Mouse (Mus musculus) liver, embryonic 15.5 days (tissue): ENCODE results near the gene Hpse2. TPM values are rescaled to one million over a fixed set of nuclear protein-coding genes. Genes with fewer than 3 reads are reported as not detected.
A peak's percentile ranks its signal among the peaks of the same experiment; 100 is the strongest.

Source experiments
- ATAC-seq: fragments of 200-750 bp; cut with Nextera tagmentation; 2 replicates; pipeline ENCODE4 v1.8.0; 2017; ENCODE audit warnings: moderate number of reproducible peaks, mild to moderate bottlenecking, moderate library complexity; ENCODE audit not compliant: insufficient read depth
- H3K27ac ChIP-seq: fragments of 300-500 bp; sonication (generic); replicated peaks from 2 replicates; pipeline ENCODE4 v1.5.1; 2015; ENCODE audit warnings: mild to moderate bottlenecking, inconsistent platforms
- H3K27me3 ChIP-seq: fragments of 300-500 bp; sonication (generic); 2 replicates; pipeline ENCODE4 v1.6.1; 2015; ENCODE audit warnings: mild to moderate bottlenecking, inconsistent platforms
- H3K36me3 ChIP-seq: fragments of 300-500 bp; sonication (generic); replicated peaks from 2 replicates; pipeline ENCODE4 v1.6.1; 2015; ENCODE audit warnings: moderate library complexity, mild to moderate bottlenecking, inconsistent platforms
- H3K4me1 ChIP-seq: fragments of 300-500 bp; sonication (generic); replicated peaks from 2 replicates; pipeline ENCODE4 v1.6.1; 2015; ENCODE audit warnings: inconsistent platforms
- H3K4me2 ChIP-seq: fragments of 300-500 bp; sonication (generic); 2 replicates; pipeline ENCODE4 v1.6.1; 2015; ENCODE audit warnings: moderate library complexity, mild to moderate bottlenecking, inconsistent platforms
- H3K4me3 ChIP-seq: fragments of 300-500 bp; sonication (generic); replicated peaks from 2 replicates; pipeline ENCODE4 v1.5.1; 2015; ENCODE audit warnings: mild to moderate bottlenecking, inconsistent platforms
- H3K9ac ChIP-seq: fragments of 300-500 bp; sonication (generic); 2 replicates; pipeline ENCODE4 v1.6.1; 2015; ENCODE audit warnings: moderate library complexity, mild to moderate bottlenecking, inconsistent platforms
- H3K9me3 ChIP-seq: fragments of 300-500 bp; sonication (generic); replicated peaks from 2 replicates; pipeline ENCODE4 v1.6.1; 2016; ENCODE audit warnings: inconsistent platforms
- WGBS: fragments of 180-500 bp; shearing (Covaris S2); methylation state at CpG from one replicate; pipeline ENCODE4 v1.1.7; 2015; ENCODE audit warnings: mixed read lengths; ENCODE audit not compliant: insufficient replicate concordance; 5-methylcytosine and 5-hydroxymethylcytosine counted together
- polyA plus RNA-seq: library from polyadenylated mRNA; unstranded; fragments of >200 nt; fragmentation: Nextera tagmentation; extraction: Ambion mirVana; gene quantifications from 2 replicates; pipeline ENCODE4 v1.2.1, GENCODE M21; 2015

Hpse2 gene
- not detected in 2 replicates for polyA plus RNA-seq

DNA sequence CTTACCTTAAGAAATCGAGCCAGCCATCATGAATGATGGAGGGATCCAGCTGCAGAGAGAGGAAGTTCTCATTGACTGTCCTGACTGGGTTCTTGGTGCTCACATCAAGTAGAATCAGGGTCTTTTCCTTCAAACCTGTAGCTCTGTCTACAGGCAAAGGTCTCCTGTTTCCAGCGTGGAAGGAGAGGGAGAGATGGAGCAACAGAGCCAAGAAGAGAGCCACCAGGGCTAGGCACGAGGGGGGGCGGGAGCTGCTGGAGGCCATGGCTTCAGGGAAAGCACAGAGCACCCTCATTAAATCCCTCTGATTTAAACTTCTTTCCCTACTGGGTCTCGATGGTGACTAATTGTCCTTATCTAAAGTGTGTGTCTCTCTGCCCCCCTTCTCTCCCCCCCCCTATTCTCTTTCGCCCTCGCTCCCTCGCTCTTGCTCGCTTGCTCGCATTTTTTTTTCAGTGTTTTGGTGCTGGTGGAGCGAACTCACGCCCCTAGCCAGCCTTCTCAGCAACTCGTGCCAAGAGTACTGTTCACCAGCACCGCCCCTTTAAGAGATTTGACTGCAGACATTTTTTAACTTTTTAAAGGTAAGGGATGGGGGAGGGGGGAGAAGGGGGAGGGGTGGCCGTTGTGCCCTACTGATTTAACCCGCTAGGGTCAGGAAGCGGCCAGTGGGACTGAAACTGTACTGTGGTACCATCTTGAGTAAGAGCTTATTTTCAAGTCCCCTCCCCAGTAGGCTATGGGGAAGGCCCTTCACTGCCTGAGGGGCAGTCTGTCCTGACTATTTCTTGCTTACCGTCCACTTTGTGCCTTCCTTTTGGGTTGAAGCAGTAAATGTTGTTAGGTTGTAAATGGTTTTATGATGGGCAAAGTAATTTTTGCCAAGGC is at the start of gene Hpse2:
TSS of gene Hpse2 (minus strand) at position 339 of the 888 bp plus-strand sequence.
- H3K4me3 ChIP-seq = no peak within 1 kb of the TSS
- H3K4me1 ChIP-seq = no peaks in the 10 kb centered on the region
- no peaks in the 10 kb centered on the region for H3K36me3 ChIP-seq
- H3K27me3 ChIP-seq = peaks cover 67% of the 10 kb centered on the region
- no peaks in the 10 kb centered on the region for H3K9me3 ChIP-seq
- no peak within 1 kb of the TSS for H3K27ac ChIP-seq
- H3K9ac ChIP-seq = no peak within 1 kb of the TSS
- no peak within 1 kb of the TSS for H3K4me2 ChIP-seq
- ATAC-seq = no peak
- 6% methylated on average over 18 of the region's 18 CpGs for WGBS

DNA sequence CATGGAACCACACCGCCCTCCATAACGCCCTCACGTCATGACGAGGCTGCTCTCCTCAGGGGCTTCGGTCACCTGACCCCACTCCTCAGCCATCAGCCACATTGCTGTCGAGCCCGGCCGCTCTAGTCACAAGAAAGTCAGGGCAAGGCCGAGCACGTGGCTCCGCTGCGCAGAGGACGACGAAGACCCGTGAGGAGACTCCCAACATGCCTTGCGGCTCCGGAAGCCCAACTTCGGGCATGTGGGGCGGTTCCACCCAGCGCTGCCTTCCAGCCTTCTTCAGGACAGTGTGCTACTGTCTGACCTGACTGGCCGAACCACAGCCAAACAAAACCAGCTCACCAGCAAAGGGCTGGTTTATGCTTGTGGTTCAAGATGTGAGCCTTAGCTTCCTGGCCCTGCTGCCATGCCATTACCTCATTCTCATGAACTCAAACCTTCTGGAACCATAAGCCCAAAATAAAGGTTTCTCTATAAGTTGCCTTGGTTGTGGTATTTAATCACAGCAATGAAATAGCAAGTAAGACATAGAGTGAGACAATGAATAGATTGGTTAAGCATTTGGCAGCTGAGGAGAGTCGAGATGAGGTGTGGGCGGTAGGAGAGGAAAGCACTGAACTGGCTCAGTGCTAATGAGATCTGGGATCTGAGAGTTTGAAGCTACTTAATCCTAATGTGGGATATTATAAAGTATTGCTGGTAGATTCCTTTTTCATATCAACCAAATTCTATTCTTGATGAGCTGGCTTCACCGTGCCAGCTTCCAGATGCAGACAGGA is 39.5 kb upstream of the Hpse2 start:
- H3K4me3 ChIP-seq = no peak overlapping the region
- no peaks in the 10 kb centered on the region for H3K9me3 ChIP-seq
- H3K4me1 ChIP-seq = no peaks in the 10 kb centered on the region
- WGBS = 77% methylated on average over 24 of the region's 24 CpGs
- no peak overlapping the region for H3K4me2 ChIP-seq
- H3K9ac ChIP-seq = no peak overlapping the region
- no peaks in the 10 kb centered on the region for H3K36me3 ChIP-seq
- H3K27ac ChIP-seq = no peak overlapping the region
- peaks cover 12% of the 10 kb centered on the region for H3K27me3 ChIP-seq
- ATAC-seq = no peak

DNA sequence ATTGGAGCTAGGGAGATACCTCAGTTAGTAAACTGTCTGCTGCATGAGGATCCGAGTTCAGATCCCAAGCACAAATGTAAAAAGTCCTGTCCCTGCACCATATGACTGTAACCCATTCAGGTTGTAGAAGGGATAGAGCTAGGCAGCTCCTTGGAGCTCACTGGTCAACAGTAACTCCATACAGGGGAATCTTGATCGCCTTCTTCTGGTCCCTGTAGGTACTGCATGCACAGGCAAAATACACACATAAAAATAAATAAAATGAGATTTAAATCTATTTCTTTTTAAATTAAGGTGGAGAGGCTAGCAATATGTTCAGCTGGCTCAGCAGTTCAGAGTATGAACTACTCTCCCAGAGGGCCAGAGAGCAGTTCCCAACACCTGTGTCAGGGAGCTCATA is 35.9 kb upstream of the Hpse2 start:
- no peak overlapping the region for H3K4me3 ChIP-seq
- no peak overlapping the region for H3K4me2 ChIP-seq
- H3K9ac ChIP-seq = no peak overlapping the region
- no peaks in the 10 kb centered on the region for H3K9me3 ChIP-seq
- H3K4me1 ChIP-seq = no peaks in the 10 kb centered on the region
- 47% methylated on average over 2 of the region's 2 CpGs for WGBS
- H3K27me3 ChIP-seq = peaks cover 3% of the 10 kb centered on the region; the same call in 1 of the 2 replicates
- no peaks in the 10 kb centered on the region for H3K36me3 ChIP-seq
- no peak overlapping the region for H3K27ac ChIP-seq
- no peak for ATAC-seq

DNA sequence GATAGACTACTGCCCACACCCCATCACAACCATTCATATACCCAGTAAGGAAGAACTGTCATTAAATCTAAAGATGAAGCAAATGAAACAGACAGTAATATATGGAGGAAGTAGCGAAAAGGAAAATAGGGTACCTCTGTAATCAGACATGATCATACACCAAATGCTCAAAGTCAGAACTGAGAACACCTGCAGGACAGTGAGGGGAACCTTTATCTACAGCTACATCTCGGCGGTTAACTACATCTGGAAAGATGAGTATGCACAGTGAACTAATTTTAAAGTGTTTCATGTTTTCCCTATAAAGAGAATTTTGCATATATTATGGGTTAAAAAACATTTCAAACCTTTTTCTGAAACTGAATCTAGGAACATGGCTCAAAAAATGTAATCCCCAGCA is 32.4 kb upstream of the Hpse2 start:
- Histone ChIP-seq H3K36me3 (no peaks in the 10 kb centered on the region), H3K27me3 (peaks cover 3% of the 10 kb centered on the region; the same call in 1 of the 2 replicates), H3K27ac (no peak overlapping the region), H3K4me1 (no peaks in the 10 kb centered on the region), H3K9ac (no peak overlapping the region), H3K9me3 (no peaks in the 10 kb centered on the region), H3K4me2 (no peak overlapping the region), H3K4me3 (no peak overlapping the region)
- ATAC-seq = no peak
- WGBS = 52% methylated on average over 3 of the region's 3 CpGs

DNA sequence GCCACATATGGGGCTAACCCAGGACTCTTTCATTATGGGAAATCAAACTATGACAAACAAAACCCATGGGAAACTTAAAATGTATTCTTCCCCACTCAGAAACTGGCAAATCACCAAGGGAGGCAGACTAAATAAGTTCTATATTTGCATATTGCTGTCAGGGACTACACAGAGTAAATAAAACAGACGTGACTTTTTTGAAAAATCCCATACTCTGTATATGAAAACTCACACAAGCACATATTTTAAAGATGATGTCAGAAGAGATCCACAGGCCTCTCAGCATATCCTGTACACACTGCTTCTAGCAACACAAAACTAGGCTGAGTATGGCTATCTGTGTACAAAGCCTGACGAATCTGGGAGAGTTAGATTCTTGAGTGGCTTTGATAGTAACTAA is 27.4 kb upstream of the Hpse2 start:
- H3K4me2 ChIP-seq = no peak overlapping the region
- H3K9me3 ChIP-seq = no peaks in the 10 kb centered on the region
- H3K4me1 ChIP-seq = no peaks in the 10 kb centered on the region
- no peaks in the 10 kb centered on the region for H3K36me3 ChIP-seq
- ATAC-seq = no peak
- 45% methylated on average over 2 of the region's 2 CpGs for WGBS
- no peaks in the 10 kb centered on the region for H3K27me3 ChIP-seq
- no peak overlapping the region for H3K9ac ChIP-seq
- no peak overlapping the region for H3K27ac ChIP-seq
- no peak overlapping the region for H3K4me3 ChIP-seq

DNA sequence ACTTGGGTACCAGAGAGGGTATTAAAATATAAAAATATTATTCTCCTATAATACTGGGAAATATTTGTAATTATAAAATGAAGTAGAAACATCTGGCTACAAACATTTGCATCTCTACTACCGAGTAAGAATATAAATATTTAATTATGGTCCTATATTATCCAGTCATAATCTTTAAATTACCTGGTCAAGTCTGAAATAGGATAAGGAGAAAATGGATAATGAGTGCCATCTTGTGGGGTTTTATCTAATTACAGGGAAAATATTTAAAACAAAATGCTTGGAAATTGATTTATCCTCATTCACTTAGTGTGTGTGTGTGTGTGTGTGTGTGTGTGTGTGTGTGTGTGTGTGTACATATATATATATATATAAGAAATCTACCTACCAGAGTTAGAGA is 19.0 kb upstream of the Hpse2 start:
- no peaks in the 10 kb centered on the region for H3K4me1 ChIP-seq
- H3K4me3 ChIP-seq = no peak overlapping the region
- 0 out of 2 replicates have a peak, but pooled peaks cover 2% of the 10 kb centered on the region for H3K27me3 ChIP-seq
- H3K9ac ChIP-seq = no peak overlapping the region
- no peak overlapping the region for H3K4me2 ChIP-seq
- no peaks in the 10 kb centered on the region for H3K9me3 ChIP-seq
- no peaks in the 10 kb centered on the region for H3K36me3 ChIP-seq
- WGBS = 20% methylated on average over 1 of the region's 1 CpGs
- ATAC-seq = no peak
- no peak overlapping the region for H3K27ac ChIP-seq

DNA sequence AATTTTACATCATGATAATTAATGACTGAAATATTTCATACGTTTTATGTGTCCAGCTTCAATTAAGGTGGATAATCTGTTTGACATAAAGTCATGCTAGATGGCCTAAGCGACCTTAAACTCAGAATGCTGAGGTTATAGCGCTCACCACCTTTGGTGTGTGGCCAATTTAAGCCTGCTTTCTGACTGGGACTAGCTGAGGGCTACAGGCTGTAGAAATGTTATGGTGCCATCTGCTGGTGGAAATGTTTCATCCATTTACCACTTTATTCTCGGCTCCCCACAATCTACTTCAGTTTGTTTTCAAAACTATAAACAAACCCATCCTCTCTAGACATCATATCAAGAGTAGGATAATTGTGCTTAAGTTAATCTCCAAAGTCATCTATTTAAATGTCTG is 8.2 kb upstream of the Hpse2 start:
- ATAC-seq = no peak
- H3K27ac ChIP-seq = no peak overlapping the region
- no peak overlapping the region for H3K9ac ChIP-seq
- H3K36me3 ChIP-seq = no peaks in the 10 kb centered on the region
- no peaks in the 10 kb centered on the region for H3K4me1 ChIP-seq
- H3K4me2 ChIP-seq = no peak overlapping the region
- no peak overlapping the region for H3K4me3 ChIP-seq
- 4% methylated on average over 4 of the region's 4 CpGs for WGBS
- H3K27me3 ChIP-seq = peaks cover 7% of the 10 kb centered on the region; the same call in 1 of the 2 replicates
- H3K9me3 ChIP-seq = no peaks in the 10 kb centered on the region

DNA sequence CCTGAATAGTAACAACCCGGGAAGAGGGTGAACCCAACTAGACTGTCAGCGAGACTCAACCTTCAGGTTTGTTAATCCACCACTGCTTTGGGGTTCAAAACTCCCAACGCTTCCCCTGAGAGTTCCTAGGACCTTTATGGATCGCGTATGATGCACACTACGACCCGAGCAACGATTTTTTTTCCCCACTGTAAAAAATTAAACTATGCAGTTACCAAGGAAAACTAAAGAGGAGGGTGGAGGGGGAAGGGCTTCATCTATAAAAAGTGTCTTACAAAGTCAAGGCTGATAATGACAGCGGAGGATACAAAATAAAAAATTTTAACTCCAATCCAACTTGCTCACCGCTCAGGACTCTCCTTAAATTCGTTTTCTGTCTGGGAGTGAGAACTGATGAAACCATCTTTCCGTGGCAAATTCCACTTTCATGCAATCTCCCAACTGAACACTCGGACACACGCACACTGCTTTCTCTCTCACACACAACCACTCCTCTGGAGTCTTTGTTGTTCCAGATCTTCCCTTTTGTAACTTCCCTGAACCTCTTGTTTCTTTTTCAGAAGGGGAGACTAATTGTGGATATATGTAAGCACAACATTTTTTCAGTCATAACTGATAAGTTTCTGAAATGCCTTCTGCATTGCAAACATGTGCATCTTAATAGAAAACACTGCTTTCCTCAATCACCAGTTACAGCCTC is 934 bp downstream of the Hpse2 start:
- Histone ChIP-seq H3K4me2 (no peak overlapping the region), H3K36me3 (no peaks in the 10 kb centered on the region), H3K4me1 (no peaks in the 10 kb centered on the region), H3K9me3 (no peaks in the 10 kb centered on the region), H3K27ac (no peak overlapping the region), H3K4me3 (no peak overlapping the region), H3K9ac (no peak overlapping the region), H3K27me3 (peaks cover 77% of the 10 kb centered on the region)
- WGBS = 3% methylated on average over 14 of the region's 14 CpGs
- no peak for ATAC-seq

DNA sequence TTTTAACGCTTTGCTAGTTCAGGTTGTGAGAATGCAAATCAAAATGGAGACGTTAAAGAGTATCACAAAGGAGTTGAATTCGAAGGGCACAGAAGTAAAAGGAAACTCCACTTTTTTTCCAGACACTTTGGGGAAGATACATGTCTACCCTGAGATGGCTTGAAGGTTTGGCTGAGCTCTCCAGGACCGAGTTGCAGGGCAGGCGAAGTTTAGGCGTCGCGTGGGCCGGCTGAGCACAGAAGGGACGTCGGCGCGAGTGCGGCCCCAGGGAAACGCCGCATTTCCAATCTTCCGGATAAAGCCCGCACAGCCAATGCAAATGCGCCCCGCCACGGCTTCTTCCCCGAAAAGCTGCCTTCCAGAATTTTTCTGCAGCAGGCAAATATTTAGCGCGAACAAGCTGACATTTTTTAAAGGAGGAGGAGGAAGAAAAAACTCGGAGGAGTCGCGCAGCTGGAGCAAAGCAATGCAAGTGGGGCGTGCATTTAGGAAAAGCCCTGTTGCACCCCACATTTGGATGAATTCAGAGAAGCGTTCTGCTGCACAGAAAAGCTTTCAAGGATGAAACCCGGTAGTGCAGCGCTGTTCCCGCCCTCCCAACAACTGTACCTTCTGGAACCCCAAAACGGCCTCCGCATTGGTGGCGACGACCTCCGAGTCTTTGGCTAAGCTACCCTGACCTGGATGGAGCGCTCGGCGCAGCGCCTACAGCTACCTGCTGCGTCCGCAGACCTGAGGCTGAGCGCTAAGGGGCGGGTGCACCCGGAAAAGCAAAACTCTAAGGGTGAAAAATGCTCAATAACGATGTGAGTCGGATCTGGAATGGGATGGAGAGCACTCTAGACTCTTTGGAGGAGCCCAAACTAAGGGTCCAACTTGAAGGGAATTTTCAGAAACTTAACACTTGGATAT is 1.9 kb downstream of the Hpse2 start:
- ATAC-seq = no peak
- Histone ChIP-seq H3K27ac (no peak overlapping the region), H3K4me2 (0 out of 2 replicates have a peak overlapping the region, but pooled peaks have one; percentile 13), H3K9ac (no peak overlapping the region), H3K9me3 (no peaks in the 10 kb centered on the region), H3K4me3 (no peak overlapping the region), H3K4me1 (no peaks in the 10 kb centered on the region), H3K36me3 (no peaks in the 10 kb centered on the region), H3K27me3 (peaks cover 77% of the 10 kb centered on the region)
- 1% methylated on average over 48 of the region's 48 CpGs for WGBS

DNA sequence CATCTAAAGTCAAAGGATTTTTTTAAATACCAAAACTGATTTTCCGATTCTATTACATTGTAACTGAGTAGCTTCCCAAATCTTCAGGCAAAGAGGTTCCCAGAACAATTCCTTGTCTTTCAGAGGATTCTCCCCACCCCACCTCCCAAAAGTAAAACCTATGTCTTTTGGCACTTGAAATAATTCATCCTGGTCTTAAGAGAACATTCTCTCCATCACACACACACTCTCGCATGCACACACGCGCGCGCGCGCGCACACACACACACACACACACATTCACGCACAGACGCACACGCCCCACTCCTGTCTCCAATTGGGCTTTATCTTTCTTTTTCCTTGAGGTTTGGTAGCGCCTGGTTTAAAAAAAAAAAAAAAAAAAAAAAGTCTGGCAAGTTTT is 2.7 kb downstream of the Hpse2 start:
- 4% methylated on average over 13 of the region's 13 CpGs for WGBS

More for the DNA sequence above, 2.7 kb downstream of the Hpse2 start:
- Histone ChIP-seq H3K9me3 (no peaks in the 10 kb centered on the region), H3K4me3 (no peak overlapping the region), H3K27me3 (peaks cover 77% of the 10 kb centered on the region), H3K9ac (no peak overlapping the region), H3K27ac (no peak overlapping the region), H3K36me3 (no peaks in the 10 kb centered on the region), H3K4me2 (no peak overlapping the region), H3K4me1 (no peaks in the 10 kb centered on the region)
- no peak for ATAC-seq
